Mouse (Mus musculus) mouse trophoblast stem cell (cell line): Measurements from ENCODE around the gene Igsf21.

Experiments used
- in situ Hi-C, 2 experiments: fragments of 300-500 bp; cut with MseI, MboI; formaldehyde crosslinking; loops; 2 replicates in 1 of 2; 3 replicates in 1 of 2; pipeline ENCODE4 v1.15.1; 2025

Gene Igsf21

DNA sequence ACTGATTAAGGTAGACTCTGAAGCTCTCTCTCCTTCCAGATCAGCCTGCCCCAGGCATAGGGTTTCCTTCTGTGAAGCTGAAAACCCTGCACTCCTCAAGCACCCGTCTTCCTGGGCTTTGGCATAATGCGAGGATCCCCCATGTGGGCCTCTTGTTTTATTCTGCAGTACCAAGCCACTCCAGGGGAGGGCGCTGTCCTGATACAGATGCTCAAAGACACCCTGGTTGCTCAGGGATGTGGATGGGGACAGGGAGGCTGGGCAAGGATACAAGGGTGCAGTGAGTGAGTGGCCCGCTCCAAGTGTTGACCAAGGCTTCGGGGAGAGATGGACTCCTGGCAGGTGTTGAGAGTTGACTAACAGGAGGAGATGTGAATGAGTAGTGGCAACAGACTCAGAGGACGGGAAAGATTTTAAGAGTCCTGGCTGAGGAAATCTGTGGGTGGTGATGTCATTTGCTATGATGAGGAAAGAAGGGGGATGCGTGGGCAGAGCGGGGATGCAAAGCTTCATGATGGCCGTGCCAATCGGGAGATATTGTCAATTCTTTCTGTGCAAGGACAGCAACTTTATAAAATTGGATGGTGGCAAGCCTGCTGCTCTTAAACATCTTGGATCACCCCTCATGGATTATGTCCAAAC is 102.6 kb downstream of the Igsf21 start:
- in situ Hi-C loops: no loop called here

DNA sequence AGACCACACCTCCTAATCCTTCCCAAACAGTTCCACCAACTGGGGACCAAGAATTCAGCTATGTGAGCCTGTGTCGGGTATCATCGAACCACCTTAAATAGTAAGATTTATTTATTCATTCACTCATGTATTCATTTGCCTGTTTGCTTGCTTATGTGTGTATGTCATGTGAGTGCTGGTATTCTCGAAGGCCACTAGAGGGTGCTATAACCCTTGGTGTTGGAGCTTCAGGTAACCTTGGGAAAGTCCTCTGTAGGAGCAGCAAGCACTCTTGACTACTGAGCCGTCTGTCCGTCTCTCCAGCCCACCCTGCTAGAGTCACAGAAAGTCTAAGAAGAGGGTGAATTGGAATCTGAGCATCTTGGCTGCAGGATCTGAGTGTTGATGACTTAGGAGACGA is 103.4 kb downstream of the Igsf21 start:
- in situ Hi-C loops: no loop called here

DNA sequence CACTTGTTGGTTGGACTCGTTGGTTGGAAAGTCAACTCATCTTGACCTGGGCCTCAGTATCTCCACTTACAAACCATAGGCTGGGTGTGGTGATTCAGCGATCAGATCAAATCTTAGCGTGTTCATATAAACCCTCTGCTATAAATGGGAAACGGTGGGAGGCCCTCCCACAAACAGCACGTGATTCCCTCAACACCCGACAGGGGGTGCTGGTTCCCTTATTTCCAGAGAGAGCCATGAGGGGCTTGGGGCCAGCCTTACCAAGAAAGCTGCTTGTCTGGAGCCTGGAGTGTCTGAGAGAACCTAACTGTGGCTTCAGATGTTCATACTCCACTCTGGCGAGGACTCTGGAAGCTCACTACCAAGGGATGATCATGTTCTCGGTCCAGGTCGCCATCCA is 106.1 kb downstream of the Igsf21 start:
- in situ Hi-C loops: no loop called here

DNA sequence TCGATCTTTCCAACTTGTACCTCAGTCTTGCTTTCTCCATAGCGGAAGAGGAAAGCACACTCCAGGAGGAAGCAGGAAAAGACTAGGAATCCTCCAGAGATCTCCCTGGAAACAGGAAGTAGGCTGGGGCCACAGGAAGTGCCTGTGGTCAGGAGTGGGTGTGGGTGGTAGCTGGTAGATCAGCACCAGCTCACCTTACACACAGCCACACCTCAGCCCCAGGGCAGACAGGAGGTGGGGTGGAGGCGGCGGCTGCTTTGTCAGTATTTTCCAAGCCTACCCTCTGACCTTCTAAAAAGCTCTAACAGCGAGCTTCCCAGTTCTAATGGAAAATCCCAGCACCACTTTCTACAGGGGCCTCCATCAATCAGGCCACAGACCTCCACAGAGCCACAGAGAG is 107.7 kb downstream of the Igsf21 start:
- in situ Hi-C loops: no loop called here

DNA sequence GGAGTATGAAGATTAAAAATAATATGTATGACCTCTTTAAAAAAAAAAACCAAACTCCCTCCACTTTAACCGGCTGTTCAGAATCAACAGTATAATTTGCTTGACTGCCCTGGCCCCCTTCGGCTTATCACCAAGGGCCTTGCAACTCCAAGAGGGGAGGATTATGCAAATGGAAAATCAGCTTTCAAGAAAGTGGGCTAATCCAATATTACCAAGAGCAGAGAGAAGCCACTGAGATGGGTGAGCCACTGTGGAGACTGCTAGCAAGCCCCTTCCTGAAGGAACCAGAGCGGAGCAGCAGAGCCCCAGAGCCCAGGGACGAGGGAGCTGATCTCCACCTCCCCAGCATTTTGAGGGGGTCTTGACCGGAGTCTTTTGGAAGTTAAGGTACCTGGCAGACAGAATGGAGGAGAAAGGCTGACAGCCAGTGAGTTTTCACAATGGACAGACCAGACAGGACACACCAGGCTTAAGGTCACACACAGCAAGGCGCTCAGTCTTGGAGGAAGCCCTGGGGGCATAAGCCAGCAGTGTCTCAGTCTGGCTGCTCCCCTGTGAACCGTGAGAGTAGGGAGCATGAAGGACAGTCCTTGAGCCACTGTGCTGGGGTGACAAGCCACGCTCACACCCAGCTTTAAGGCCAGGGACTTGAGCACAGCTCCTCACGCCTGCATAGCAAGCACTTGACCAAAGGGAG is 114.8 kb downstream of the Igsf21 start:
- in situ Hi-C loops: no loop called here

DNA sequence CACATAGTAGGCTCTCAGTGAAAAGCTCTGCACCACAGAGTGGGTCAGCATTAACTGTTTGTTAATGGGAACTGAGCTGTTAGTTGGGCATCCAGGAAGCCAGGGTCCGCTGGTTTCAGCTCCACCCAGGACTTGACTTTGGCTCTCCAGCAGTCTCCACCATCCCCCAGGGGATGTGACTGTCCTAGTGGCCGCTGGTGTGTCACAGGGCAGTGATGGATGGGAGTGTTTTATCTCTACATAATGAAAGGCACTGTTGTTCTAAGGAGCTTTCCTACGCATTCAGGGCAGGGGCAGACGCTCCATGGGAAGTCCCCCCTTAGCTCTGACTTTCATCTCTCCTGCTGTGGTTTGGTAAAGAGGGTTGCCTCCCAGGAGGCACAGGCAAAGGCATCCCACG is 115.4 kb downstream of the Igsf21 start:
- in situ Hi-C loops: no loop called here

DNA sequence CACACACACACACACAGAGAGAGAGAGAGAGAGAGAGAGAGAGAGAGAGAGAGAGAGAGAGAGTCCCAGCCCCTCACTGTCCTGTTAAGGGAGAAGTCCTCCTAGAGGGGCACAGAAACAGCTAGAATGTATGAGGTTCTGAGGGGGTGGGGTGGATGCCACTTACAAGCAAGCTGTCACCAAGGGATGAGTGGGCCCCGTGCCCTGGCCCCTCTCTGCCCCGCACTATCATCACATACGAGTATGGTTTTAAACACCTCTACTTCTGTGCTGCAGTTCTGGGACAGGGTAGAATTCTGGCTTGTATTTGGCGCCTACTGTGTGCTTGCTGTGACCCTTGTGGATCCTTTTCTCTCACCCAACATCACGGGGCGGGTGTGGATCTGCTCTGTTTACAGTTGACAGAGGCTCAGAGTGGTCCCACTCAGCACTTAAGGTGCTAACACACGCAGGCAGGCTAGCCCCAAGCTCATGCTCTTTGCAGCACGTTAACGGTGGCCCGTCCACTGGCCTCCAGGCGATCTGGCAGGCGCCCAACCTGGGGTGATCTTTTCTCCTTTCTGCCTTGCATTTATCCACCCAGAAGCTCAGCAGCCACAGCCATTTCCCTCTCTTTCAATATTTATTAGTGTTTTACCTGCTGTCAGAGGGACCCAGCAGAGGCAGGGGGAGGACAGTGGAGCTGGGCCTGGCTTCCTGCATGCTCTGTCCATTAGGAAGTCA is 116.9 kb downstream of the Igsf21 start:
- in situ Hi-C loops: no loop called here

DNA sequence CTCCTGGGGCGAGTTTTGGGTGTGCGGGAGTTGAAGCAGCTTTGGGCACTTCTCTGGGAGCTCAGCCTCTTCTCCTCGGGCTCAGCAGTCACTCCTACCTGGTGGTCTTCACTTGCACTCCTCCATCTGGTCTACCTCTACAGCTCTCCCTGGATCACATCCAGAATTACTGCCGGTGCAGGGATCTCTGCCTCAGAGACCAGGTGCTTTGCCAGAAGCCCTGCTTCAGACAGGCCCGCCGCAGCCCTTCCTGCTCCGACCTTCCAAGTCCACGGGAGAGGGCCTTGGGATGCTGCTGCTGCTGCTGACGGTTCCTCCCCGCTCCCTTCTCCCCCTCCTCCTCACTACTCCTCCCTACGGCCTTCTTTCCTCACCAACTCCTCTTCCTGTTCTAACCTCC is 118.5 kb downstream of the Igsf21 start:
- in situ Hi-C loops: no loop called here

DNA sequence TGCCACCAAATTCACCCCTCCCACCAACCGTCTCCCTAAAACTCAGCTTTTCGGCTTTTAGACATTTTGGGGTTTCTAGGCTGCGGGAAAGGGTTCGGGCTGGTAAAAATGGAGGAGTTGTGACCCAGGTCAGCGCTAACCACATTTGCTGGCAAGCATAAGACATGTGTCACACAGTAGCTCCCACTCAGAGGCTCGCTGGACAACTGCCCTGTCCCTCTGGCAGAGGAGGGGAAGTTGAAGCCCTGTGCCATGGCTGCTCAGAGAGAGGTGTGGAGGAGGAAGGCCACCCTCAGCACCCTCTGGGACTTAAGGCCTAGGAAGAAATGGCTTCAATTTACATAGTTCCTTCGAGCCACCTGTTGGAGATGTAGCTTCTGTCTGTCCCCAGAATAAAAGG is 120.8 kb downstream of the Igsf21 start:
- in situ Hi-C loops: no loop called here

DNA sequence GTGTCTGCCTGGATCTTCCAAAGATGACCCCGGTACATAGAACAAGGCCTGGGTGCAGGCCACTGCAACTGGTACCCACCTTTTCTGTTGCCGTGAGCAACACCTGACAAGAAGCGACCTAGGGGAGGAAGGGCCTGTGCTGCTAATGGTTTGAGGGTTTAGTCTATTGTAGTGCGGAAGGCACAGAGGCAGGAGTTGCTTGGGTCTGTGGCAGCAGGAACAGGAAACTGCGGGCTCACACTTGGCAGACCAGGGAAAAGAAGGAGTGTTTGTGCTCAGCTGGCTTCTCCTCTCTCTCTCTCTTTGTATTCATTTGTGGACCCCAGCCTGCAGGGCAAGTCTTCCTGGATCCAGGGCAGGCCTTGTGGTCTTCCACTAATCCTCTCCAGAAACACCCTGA is 124.0 kb downstream of the Igsf21 start:
- in situ Hi-C loops: no loop called here

DNA sequence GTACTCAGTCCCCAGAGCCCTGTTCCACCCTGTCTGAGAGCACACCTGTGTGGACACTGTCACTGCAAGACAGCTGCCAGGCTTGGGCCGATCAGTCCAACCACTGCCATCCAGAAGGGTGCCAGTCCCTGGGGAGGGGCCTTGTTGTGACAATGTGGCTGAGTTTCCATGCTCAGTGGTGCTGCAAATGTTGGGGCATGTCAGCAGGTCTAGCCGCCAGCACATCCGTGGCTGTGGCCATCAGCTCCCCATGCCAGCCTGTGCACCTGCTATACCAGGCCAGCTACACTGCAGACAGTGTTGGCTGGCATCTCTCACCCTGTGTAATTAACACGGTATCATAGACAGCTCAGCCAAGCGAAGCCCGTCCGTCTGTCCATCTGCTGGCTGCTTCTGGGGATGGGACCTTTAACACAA is 129.3 kb downstream of the Igsf21 start:
- in situ Hi-C loops: no loop called here

DNA sequence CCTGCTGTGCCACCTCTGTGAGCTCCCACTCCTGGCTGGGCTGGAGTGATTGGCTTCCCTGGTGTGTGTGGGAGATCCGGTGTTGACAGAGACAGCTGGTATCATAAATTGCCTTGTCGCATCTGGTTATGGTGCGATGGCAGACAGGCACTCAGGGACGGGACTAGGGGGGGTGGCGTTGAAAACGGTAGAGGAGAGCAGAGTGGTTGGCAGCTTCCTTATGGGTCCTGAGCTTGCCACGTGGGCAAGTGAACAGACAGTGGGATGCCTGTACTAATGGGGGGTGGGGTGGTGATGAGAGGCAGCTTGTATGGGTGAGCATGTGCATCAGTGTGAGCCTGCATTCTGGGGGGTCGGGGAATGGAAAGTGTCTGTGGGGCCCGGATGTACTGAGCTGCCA is 130.8 kb downstream of the Igsf21 start:
- in situ Hi-C loops: no loop called here

DNA sequence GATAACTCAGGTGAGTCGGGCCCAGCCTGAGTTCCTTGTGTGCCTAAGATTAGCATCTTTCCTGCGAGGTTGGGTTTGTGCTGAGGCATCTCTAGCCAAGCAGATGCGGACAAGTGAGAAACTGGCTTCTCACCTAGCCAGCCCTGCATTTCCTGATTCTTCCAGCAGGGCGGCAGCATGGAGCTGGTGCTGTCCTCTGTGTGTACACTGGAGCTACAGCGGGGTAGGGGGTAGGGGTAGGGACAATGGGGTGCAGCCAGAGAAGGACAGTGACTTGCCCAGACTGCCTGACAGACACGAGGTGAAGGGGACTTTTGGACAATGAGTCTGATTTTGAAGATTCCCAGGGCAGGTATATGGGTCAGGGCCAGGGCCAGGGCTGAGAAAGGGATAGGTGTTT is 131.5 kb downstream of the Igsf21 start:
- in situ Hi-C loops: no loop called here

DNA sequence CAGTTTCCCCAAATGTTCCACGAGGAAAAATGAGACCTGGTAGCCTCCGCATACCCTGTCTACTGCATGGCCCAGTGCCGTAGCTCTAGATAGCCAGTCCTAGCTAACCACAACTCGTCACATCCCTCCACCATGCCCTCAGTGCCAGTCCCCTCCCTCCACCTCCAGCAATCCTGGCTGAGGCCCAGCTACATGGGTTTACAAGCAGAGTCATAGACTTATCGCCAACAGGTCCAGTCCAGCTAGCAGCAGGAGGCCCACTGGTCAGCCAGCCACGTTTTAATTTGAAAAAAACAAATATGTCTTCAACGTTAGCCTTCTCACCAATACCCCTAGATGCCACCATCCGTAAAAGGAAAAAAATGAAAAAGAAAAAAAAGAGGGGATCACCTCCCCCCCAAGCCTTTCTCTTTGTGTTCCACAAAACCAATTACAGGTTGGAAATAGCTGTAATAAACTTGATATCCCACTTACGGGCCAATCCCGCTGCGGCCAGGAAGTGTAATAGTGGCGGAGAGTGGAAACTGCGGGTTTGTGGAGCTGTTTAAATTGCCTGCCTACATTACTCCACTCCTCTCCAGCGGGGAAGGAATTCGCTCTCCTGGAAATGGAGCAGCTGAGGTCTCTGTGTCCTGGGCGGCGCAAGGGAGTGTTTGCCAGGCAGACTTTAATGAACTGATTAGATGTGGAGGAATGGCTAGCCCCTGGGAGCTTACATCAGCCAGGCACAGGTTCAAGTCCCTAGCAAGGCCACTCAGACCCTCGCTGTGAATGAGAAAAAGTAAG is 132.7 kb downstream of the Igsf21 start:
- in situ Hi-C loops: no loop called here

DNA sequence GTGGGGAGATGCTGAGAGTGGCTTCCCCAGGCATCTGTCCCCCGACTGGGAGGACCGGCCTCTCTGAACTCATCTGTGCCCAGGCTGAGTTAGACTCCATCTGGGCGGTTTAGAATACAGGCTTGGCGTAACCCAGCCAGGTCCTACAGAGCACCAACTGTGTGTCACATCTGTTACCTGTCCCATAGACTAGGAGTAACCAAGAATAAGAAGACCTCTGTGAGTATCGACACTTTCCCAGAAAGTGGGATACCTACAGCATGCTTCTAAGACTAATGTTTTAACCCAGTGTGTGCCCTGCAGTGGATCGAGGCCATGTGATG is 137.0 kb downstream of the Igsf21 start:
- in situ Hi-C loops: no loop called here

DNA sequence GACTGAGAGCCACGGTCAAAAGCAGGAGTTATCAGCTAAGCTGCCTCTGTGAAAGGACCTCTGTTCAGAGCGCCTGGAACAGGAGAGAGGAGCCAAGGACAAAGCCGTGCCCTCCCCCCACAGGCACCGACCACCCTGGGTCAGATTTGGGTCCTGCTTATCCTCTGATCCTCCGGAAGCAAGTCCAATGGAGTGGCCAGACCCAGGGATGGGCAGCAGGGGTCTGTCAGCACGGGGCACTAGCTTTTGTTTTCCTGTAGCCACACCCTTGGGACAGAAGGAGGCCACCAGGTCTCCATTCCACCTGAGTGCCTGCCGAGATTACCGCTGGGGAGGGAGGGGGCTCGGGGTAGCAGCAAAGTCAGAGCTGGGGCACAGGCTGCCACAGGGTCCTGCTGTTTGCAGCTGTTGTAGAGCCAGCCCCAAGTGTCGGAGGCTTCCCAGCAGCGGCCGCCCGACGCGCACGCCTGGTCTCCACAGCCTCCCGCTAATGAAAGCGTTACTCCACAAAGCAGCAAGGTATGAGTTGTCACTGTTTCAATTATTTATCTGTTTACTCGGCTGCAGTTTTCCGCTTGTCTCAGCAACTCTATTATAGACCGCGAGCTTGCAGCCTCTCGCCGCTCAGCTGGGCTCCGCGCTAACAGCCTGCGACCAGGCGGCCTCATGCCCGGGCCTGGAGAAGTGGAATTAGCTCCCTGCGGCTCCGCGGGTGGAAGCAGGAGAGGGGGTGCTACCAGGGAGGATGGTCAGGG is 137.5 kb downstream of the Igsf21 start:
- in situ Hi-C loops: no loop called here

DNA sequence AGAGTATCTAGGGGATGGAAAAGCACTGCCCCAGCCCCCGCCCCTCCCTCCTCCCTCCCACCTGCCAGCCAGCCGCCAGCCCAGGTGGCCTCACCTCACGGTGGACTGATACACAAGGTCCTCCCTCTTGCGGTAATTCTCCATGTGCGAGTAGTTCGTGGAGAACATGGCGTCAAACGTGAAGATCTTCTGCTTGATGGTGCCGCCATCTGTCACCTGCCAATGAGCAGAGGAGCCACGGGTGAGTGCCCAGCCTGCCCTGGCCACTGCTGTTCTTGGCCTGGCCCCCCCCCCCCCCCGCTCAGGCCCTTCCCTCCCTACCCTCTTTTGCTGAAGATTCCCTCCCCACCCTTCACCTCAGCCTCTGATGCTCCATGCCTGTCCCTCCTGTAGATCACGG is 139.4 kb downstream of the Igsf21 start:
- in situ Hi-C loops: no loop called here

DNA sequence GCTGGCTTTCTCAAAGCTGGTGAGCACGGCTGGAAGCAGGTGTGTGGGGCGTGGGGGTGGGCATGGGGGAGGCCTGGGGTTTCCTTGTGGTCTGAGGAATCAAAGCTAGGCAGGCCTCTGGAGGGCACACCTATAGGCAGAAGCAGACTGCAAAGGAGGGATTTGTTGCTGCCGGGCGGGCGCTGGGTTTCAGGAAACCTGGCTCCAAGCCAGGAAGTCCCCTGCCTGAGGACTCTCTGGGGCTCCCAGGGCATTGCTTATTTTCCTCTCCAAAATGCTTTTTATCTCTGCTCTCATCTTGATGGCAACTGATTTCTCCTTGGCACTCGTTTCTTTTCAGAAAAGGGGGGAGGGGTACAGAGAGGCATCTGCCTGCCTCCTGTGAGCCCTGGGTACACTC is 141.8 kb downstream of the Igsf21 start:
- in situ Hi-C loops: no loop called here

DNA sequence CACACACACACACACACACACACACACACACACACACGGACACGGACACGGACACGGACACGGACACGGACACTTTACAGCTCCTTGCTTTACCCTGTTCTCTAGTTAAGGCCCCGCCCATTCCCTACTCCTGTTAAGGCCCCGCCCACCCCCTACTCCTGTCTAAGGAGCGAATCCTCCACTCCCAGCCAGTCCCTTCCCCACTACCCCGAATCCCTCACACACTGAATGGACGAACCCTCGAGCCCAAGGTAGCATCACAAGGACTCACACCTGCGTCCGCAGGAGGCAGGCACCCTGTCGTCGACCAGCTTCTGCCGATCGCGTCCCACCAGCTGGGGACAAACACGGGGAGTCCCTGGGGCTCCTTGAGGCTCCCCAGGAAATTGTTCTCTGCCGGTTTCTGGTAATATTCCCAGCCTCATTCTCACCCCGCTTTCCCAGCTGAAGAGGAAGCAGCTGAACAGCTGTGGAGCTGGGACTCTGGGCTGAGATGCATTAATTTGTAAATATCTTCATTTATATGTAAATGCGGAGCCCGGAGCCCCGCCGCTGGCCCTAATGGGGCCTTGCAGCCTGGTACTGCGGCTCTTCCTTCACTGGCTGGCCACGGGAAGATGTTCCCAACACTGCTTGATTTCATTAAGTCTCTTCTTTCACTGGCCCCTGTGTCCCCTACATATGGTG is 143.1 kb downstream of the Igsf21 start:
- in situ Hi-C loops: no loop called here

DNA sequence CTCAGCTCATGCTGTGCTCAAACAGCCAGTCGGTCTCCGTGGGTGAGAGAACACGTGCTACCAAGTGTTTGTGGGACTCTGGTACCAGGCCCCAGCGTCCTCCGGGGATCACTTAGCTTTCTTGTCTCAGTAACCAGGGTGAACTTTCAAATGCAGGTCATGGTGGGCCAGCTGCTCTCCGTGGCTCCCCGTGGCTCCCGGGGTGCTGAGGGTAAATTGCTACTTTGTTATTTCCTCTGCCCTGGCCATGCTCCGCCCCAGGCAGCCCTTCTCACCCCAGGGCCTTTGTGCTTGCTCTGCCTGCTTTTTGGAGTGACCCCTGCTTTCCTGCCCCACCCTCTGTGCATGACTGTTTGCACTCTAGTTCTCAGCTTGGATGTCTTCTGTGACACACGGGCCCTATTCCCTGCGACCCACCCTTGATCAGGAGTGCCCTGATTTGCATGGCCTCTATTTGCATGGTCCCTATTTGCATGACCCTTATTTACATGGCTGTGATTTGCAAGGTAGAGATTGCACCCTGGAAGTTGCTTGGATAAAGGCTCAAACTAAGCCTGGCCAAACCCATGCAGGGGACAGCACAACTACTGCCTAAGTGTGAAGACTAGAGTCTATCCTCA is 143.9 kb downstream of the Igsf21 start:
- in situ Hi-C loops: no loop called here

DNA sequence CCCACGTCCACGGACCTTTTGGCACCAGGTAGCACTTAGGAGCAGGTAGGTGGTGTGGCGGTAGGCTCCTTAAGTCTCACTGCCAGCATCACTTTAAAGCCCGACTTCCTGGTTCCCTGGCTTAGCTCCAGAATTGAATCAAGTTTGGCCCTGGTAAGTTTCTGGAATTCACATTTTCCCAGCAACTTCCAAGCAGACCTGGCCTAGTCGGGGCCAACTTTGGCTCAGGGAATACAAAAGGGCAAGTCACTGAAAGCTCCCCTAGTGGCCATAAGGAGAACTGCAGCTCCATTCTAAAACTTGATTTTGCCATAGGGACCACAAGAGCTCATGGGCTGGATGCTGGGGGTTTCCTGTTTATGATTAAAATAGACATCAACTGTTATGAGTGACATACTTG is 145.5 kb downstream of the Igsf21 start:
- in situ Hi-C loops: no loop called here
